Mouse (Mus musculus) embryonic facial prominence, embryonic 15.5 days (tissue): Measurements from ENCODE around the gene Pcgf5. TPM values are rescaled to one million over a fixed set of nuclear protein-coding genes. Genes with fewer than 3 reads are reported as not detected.

Experiments used
- ATAC-seq: fragments of 200-750 bp; cut with Nextera tagmentation; 2 replicates; pipeline ENCODE4 v1.8.0; 2017; ENCODE audit warnings: low read depth, moderate TSS enrichment; ENCODE audit not compliant: insufficient number of reproducible peaks, low FRiP score, low TSS enrichment
- H3K27ac ChIP-seq: fragments of 300-500 bp; sonication (generic); replicated peaks from 2 replicates; pipeline ENCODE4 v1.5.1; 2015; ENCODE audit warnings: mild to moderate bottlenecking, inconsistent platforms
- H3K27me3 ChIP-seq: fragments of 300-500 bp; sonication (generic); 2 replicates; pipeline ENCODE4 v1.6.1; 2015; ENCODE audit warnings: inconsistent platforms
- H3K36me3 ChIP-seq: fragments of 300-500 bp; sonication (generic); 2 replicates; pipeline ENCODE4 v1.6.1; 2015; ENCODE audit warnings: mild to moderate bottlenecking, inconsistent platforms
- H3K4me1 ChIP-seq: fragments of 300-500 bp; sonication (generic); 2 replicates; pipeline ENCODE4 v1.6.1; 2015; ENCODE audit warnings: inconsistent platforms
- H3K4me2 ChIP-seq: fragments of 300-500 bp; sonication (generic); replicated peaks from 2 replicates; pipeline ENCODE4 v1.6.1; 2015; ENCODE audit warnings: mild to moderate bottlenecking, inconsistent platforms
- H3K4me3 ChIP-seq: fragments of 300-500 bp; sonication (generic); replicated peaks from 2 replicates; pipeline ENCODE4 v1.5.1; 2015; ENCODE audit warnings: mild to moderate bottlenecking, inconsistent platforms
- H3K9ac ChIP-seq: fragments of 300-500 bp; sonication (generic); 2 replicates; pipeline ENCODE4 v1.6.1; 2015; ENCODE audit warnings: inconsistent platforms
- H3K9me3 ChIP-seq: fragments of 300-500 bp; sonication (generic); replicated peaks from 2 replicates; pipeline ENCODE4 v1.6.1; 2016; ENCODE audit warnings: inconsistent platforms
- WGBS: fragments of 180-500 bp; shearing (Covaris S2); methylation state at CpG from one replicate; pipeline ENCODE4 v1.1.7; 2015; 5-methylcytosine and 5-hydroxymethylcytosine counted together
- polyA plus RNA-seq: library from polyadenylated mRNA; unstranded; fragments of >200 nt; fragmentation: Nextera tagmentation; extraction: Ambion mirVana; gene quantifications from 2 replicates; pipeline ENCODE4 v1.2.1, GENCODE M21; 2015

Pcgf5 gene
- polyA plus RNA-seq, 1 experiment from 2014 or later = 10.2 TPM

GRCm38 (mm10) chr19:36350181-36350580 lies 2.1 kb downstream of the Pcgf5 start:
- no peaks in the 10 kb centered on the region for H3K36me3 ChIP-seq
- ATAC-seq = no peak
- no peak overlapping the region for H3K4me3 ChIP-seq
- WGBS = 69% methylated on average over 11 of the region's 11 CpGs
- no peaks in the 10 kb centered on the region for H3K9me3 ChIP-seq
- H3K9ac ChIP-seq = no peak overlapping the region
- no peak overlapping the region for H3K27ac ChIP-seq
- peaks cover 34% of the 10 kb centered on the region for H3K27me3 ChIP-seq
- H3K4me2 ChIP-seq = no peak overlapping the region
- peaks cover 8% of the 10 kb centered on the region; the same call in 1 of the 2 replicates for H3K4me1 ChIP-seq

DNA sequence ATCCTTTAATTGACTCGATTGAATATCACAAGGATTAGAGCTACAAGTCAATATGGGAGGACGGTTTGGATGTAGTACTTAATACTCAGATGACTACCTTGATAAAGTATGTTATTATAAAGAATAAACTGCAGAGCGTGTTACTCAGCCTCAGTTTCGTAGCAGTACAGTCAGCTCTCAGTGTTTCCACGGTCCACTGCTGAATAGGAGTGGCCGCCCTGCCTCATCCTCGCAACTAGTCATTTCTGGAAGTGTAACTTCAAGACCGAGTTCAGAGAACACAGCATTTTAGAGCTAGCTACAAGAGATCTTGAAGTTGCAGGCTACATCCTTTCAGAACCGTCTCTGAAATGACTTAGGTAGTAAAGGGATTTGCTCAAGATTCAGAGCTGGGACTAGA lies 2.8 kb downstream of the Pcgf5 start:
- no peak overlapping the region for H3K9ac ChIP-seq
- peaks cover 31% of the 10 kb centered on the region for H3K27me3 ChIP-seq
- H3K4me2 ChIP-seq = no peak overlapping the region
- H3K36me3 ChIP-seq = no peaks in the 10 kb centered on the region
- H3K9me3 ChIP-seq = no peaks in the 10 kb centered on the region
- no peak overlapping the region for H3K4me3 ChIP-seq
- 88% methylated on average over 9 of the region's 9 CpGs for WGBS
- peaks cover 8% of the 10 kb centered on the region; the same call in 1 of the 2 replicates for H3K4me1 ChIP-seq
- ATAC-seq = no peak
- no peak overlapping the region for H3K27ac ChIP-seq

DNA sequence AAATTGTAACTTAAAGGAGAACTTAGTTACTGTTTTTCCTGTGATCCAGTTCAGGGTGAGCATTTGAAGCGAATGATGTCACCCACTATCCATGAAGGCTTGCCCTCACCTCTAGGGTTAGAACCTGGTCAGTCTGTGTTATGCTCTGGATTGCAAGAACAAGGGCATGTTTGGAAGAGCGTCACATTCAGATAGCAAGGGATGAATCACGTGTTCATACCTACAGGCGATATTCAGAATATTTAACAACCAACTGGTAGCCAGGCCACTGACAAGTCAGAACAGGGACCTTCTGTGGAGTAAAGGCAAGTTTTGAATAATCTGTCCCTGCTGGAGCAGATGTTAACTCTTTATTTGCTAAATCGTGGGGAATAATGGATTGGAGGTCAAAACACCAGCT lies 14.4 kb downstream of the Pcgf5 start:
- H3K9me3 ChIP-seq = no peaks in the 10 kb centered on the region
- no peak overlapping the region for H3K9ac ChIP-seq
- H3K4me3 ChIP-seq = no peak overlapping the region
- H3K4me2 ChIP-seq = no peak overlapping the region
- H3K36me3 ChIP-seq = no peaks in the 10 kb centered on the region
- H3K27ac ChIP-seq = no peak overlapping the region
- H3K4me1 ChIP-seq = no peaks in the 10 kb centered on the region
- ATAC-seq = no peak
- 56% methylated on average over 5 of the region's 5 CpGs for WGBS
- H3K27me3 ChIP-seq = no peaks in the 10 kb centered on the region

DNA sequence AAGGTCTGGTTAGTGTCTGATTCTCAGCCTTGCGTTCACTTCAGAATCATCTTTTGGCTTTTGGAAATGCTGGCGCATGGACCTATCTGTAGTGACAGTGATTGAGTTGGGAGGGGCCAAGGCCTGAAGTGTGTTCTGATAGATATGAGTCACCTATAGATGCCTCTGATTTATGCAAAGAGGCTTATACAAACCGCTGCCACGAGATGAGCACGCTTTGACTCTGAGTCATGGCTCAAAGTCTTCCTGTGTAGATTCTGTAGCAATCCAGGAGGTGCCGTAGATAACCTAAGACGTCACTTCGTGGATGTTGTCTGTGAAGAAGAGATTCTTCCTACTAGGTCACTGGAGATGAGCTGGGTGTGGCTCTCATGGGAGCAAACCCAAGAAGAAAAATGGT lies 16.6 kb downstream of the Pcgf5 start:
- Histone ChIP-seq H3K9ac (no peak overlapping the region), H3K4me1 (no peaks in the 10 kb centered on the region), H3K27me3 (no peaks in the 10 kb centered on the region), H3K36me3 (no peaks in the 10 kb centered on the region), H3K4me2 (no peak overlapping the region), H3K27ac (no peak overlapping the region), H3K4me3 (no peak overlapping the region), H3K9me3 (no peaks in the 10 kb centered on the region)
- 78% methylated on average over 8 of the region's 8 CpGs for WGBS
- ATAC-seq = no peak

DNA sequence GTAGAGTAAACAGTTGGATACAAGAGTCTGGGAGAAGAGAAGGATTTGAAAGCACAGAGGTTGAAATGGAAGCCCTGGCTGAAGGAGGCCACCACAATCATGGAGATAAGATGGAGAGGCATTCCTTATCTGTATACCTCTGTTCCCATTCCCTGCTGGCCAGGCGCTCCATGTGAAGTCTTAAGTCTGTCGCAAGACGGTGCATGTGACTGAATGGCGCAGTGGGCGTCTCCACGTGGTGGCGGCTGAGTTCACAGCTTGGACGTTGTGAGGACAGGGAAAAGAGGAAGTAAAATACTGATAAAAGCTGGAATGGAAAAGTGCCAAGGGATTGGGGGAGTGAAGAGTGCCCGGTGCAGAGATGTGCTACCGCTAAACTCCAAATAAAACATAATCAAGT lies 23.4 kb downstream of the Pcgf5 start:
- 86% methylated on average over 10 of the region's 10 CpGs for WGBS
- Histone ChIP-seq H3K27me3 (no peaks in the 10 kb centered on the region), H3K4me2 (no peak overlapping the region), H3K4me3 (no peak overlapping the region), H3K27ac (no peak overlapping the region), H3K9me3 (no peaks in the 10 kb centered on the region), H3K36me3 (no peaks in the 10 kb centered on the region), H3K4me1 (no peaks in the 10 kb centered on the region), H3K9ac (no peak overlapping the region)
- ATAC-seq = no peak

DNA sequence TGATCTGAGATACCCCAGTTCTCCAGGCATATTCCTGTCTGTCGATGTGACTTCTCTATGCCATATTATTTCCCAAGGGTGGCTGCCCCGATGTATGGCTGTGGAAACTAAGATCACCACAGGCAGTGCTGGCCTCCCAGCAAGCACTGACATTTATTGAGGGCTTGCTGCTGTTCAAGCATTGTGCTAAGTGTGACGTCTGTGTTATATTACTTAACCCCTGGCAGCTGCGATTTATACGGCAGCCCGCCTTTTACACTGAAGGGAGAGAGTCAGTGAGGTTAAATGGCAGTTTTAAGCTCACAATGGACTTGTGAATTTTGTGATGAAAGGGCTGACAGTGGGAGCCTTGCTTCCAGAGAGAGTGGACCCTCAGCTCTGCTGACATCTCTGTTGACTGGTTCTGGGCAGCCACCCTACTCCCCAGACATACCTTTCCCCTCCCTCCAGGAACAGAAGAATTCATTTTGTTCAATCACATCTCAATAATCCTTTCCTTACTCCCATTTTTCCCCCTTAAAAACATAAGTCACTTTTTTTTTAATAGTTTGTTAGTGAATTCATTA lies 25.0 kb downstream of the Pcgf5 start:
- no peaks in the 10 kb centered on the region for H3K9me3 ChIP-seq
- no peak overlapping the region for H3K9ac ChIP-seq

DNA sequence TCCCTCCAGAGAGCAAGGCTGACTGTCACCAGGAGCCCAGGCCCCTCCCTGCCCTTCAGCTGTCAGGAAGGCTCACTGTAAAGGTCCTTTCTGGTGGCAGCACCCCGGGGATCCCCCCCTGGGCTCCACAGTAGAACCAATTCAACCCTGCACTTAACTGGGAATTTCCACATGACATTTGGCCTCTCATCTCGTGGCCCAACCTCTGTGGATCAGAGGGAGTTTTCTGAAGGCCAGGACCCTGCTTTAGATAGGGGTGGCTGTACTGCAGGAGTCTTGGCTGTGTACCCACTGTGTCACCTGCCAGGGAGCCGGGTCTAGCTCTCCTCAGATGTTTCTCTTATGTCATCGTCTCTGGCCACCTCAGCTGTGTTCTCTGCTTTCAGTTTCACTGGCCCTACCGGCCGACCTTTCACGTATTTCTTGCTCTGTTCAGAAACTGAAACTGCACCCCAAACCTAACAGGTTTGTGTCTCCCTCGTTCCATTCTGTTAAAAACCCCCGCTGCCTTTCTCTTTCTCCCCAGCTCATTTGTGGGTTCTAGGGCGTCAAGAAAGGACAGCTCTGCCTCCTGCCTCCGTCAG lies 27.2 kb downstream of the Pcgf5 start:
- Histone ChIP-seq H3K27ac (no peak overlapping the region), H3K4me1 (no peaks in the 10 kb centered on the region), H3K4me3 (no peak overlapping the region), H3K9me3 (no peaks in the 10 kb centered on the region), H3K27me3 (no peaks in the 10 kb centered on the region), H3K4me2 (no peak overlapping the region), H3K36me3 (no peaks in the 10 kb centered on the region), H3K9ac (no peak overlapping the region)
- no peak for ATAC-seq
- WGBS = 72% methylated on average over 11 of the region's 11 CpGs

More for the DNA sequence above, 25.0 kb downstream of the Pcgf5 start:
- Histone ChIP-seq H3K4me1 (no peaks in the 10 kb centered on the region), H3K36me3 (no peaks in the 10 kb centered on the region), H3K27me3 (no peaks in the 10 kb centered on the region), H3K4me3 (no peak overlapping the region), H3K27ac (no peak overlapping the region), H3K4me2 (no peak overlapping the region)
- no peak for ATAC-seq
- WGBS = 41% methylated on average over 6 of the region's 6 CpGs

GRCm38 (mm10) chr19:36377729-36378128 lies 29.6 kb downstream of the Pcgf5 start:
- Histone ChIP-seq H3K27ac (no peak overlapping the region), H3K4me3 (no peak overlapping the region), H3K27me3 (no peaks in the 10 kb centered on the region), H3K36me3 (no peaks in the 10 kb centered on the region), H3K9ac (no peak overlapping the region), H3K4me1 (no peaks in the 10 kb centered on the region), H3K9me3 (no peaks in the 10 kb centered on the region), H3K4me2 (no peak overlapping the region)
- 83% methylated on average over 7 of the region's 7 CpGs for WGBS
- ATAC-seq = no peak

GRCm38 (mm10) chr19:36378511-36379232 lies 30.6 kb downstream of the Pcgf5 start:
- no peak overlapping the region for H3K27ac ChIP-seq
- no peaks in the 10 kb centered on the region for H3K9me3 ChIP-seq
- H3K4me2 ChIP-seq = no peak overlapping the region
- no peak overlapping the region for H3K4me3 ChIP-seq
- no peaks in the 10 kb centered on the region for H3K27me3 ChIP-seq
- H3K9ac ChIP-seq = no peak overlapping the region
- no peaks in the 10 kb centered on the region for H3K36me3 ChIP-seq
- 60% methylated on average over 15 of the region's 15 CpGs for WGBS
- ATAC-seq = no peak
- no peaks in the 10 kb centered on the region for H3K4me1 ChIP-seq

- no peak overlapping the region for H3K4me2 ChIP-seq
- no peak overlapping the region for H3K4me3 ChIP-seq
- WGBS = 85% methylated on average over 3 of the region's 3 CpGs
- no peaks in the 10 kb centered on the region for H3K4me1 ChIP-seq
- H3K9me3 ChIP-seq = no peaks in the 10 kb centered on the region
- no peaks in the 10 kb centered on the region for H3K27me3 ChIP-seq
- H3K9ac ChIP-seq = no peak overlapping the region
- no peak overlapping the region for H3K27ac ChIP-seq
- H3K36me3 ChIP-seq = no peaks in the 10 kb centered on the region
- no peak for ATAC-seq
Observed at GRCm38 (mm10) chr19:36382901-36383300, 34.8 kb downstream of the Pcgf5 start.

DNA sequence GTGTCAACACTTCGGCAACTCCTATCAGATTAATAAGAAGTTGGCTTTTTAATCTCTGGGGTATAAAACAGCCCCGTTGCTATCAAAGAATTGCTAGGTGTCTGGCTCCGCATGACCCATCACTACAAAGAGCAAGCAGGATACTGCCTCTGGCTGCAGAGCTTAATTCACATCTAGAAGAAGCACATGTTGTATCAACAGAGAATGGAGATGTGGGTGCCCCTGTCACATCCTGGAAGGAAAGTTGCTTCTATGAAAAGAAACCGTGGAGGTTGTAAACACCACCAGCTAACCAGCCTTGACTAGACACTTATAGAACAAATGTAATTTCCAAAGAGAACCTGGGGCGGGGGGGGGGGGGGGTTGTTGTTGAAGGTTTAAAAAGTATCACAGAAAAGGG lies 35.9 kb downstream of the Pcgf5 start:
- Histone ChIP-seq H3K27me3 (no peaks in the 10 kb centered on the region), H3K4me1 (no peaks in the 10 kb centered on the region), H3K4me2 (no peak overlapping the region), H3K9me3 (no peaks in the 10 kb centered on the region), H3K36me3 (no peaks in the 10 kb centered on the region), H3K4me3 (no peak overlapping the region), H3K9ac (no peak overlapping the region), H3K27ac (no peak overlapping the region)
- 65% methylated on average over 5 of the region's 5 CpGs for WGBS
- no peak for ATAC-seq

GRCm38 (mm10) chr19:36384426-36384825 lies 36.3 kb downstream of the Pcgf5 start:
- 28% methylated on average over 2 of the region's 2 CpGs for WGBS
- Histone ChIP-seq H3K4me1 (no peaks in the 10 kb centered on the region), H3K9ac (no peak overlapping the region), H3K27ac (no peak overlapping the region), H3K27me3 (no peaks in the 10 kb centered on the region), H3K9me3 (no peaks in the 10 kb centered on the region), H3K4me3 (no peak overlapping the region), H3K36me3 (no peaks in the 10 kb centered on the region), H3K4me2 (no peak overlapping the region)
- ATAC-seq = no peak
